ENCODE assay signal across 27 mouse cellular contexts in the genomic region with DNA sequence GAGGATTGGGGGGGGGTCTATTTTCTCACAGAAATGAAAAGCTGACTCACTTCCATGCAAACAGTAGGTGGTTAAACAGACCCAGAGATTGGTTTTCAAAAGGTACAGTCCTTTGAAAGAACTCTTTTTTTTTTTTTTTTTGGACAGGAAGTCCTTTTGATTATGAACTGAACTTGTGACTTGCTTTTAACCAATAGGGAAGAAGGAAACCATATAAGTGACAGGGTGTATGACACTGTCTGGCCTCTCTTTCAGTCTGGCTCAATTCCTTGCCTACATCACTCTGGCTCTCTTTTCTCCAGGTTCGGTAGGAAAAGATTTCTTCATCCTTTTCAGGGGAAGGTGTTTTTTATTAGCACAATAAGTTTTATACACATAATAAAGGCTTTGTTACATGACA. TPM values are rescaled to one million over a fixed set of nuclear protein-coding genes. Genes with fewer than 3 reads are reported as not detected.
A peak's percentile ranks its signal among the peaks of the same experiment; 100 is the strongest.
DNase-seq lines count a peak whose midpoint lies in the region; ATAC-seq and TF ChIP-seq lines count a peak whose summit lies in the region.
"Had no signal": no experiment of that assay in that cellular context is flagged by ENCODE, and none has a peak within 500 bp of the region (broad histone marks: within the 10 kb centered on the region; RNA-seq: fewer than 3 reads in every experiment).

No protein-coding gene starts in this region.

- TF ChIP-seq CTCF in CH12.LX (conservative IDR thresholded peaks at IDR 0.05 in 1 of 2, IDR thresholded peaks at IDR 0.05 in 1 of 2; ENCODE audit: low read depth in 2 of 2, low read length in 2 of 2) = no peak
- no peak for TF ChIP-seq CTCF in heart, adult 2 months (IDR thresholded peaks at IDR 0.05)

- dilution Hi-C loops in CH12.LX (cut with MboI; ENCODE audit: extremely low pct_ligation_motif_present, extremely low pct_unique_long_range_greater_than_20kb, low sequenced_read_pairs) = no loop called here

- peak; percentile 5 for DNase-seq in CD4-positive, CD25-positive, alpha-beta regulatory T cell, adult 2 months (ENCODE audit: low read depth, low spot score)
- no peak for DNase-seq in CH12.LX (ENCODE audit: extremely low read depth)
- DNase-seq in right cerebral cortex, postnatal 10 days (ENCODE audit: low spot score in 2 of 2) = no peak
- DNase-seq in heart, adult 2 months = no peak
- DNase-seq: adrenal gland, adult 2 months; adrenal gland, postnatal 14 days; cerebellum, adult 11 months; cerebellum, adult 8-10 months; cerebellum, postnatal 10 days; cerebellum, postnatal 36 days; embryo, embryonic 11 days; gastrocnemius, postnatal 25 days; heart, adult 18-20 months; heart, postnatal 14 days; heart, postnatal 4 days had no signal

- no peak overlapping the region for H3K4me3 ChIP-seq in CH12.LX (replicated peaks in 1 of 3; ENCODE audit: low read depth in 2 of 3, low read length in 2 of 3, poor library complexity in 1 of 3)
- H3K4me3 ChIP-seq in hindbrain, embryonic 13.5 days = no peak overlapping the region
- no peak overlapping the region for H3K4me3 ChIP-seq in heart, adult 2 months
- H3K4me3 ChIP-seq: embryonic facial prominence, embryonic 10.5 days; embryonic facial prominence, embryonic 13.5 days; erythroblast, embryonic 14.5 days; forebrain, embryonic 12.5 days; forebrain, embryonic 15.5 days; heart, embryonic 10.5 days; heart, embryonic 13.5 days; hindbrain, embryonic 15.5 days had no signal

- ATAC-seq in inflammation-experienced regulatory T-cells, adult 6 months = peak; percentile 43
- ATAC-seq in hindbrain, embryonic 13.5 days (ENCODE audit: low FRiP score) = no peak
- ATAC-seq: forebrain, embryonic 15.5 days; intestine, postnatal 0 days; Patski had no signal

- no peak overlapping the region for H3K27ac ChIP-seq in CH12.LX (ENCODE audit: insufficient read depth, low read depth)
- no peak overlapping the region for H3K27ac ChIP-seq in hindbrain, embryonic 13.5 days
- H3K27ac ChIP-seq in heart, adult 2 months = no peak overlapping the region
- H3K27ac ChIP-seq: embryonic facial prominence, embryonic 10.5 days; embryonic facial prominence, embryonic 13.5 days; forebrain, embryonic 12.5 days; forebrain, embryonic 15.5 days; heart, embryonic 10.5 days; heart, embryonic 13.5 days; hindbrain, embryonic 15.5 days had no signal

- intact Hi-C loops in heart, adult 2 months (cut with DNase I) = no loop called here

- 92% methylated on average over 1 of the region's 1 CpGs for WGBS in hindbrain, embryonic 13.5 days
- WGBS in heart, adult 2 months = 60% methylated on average over 1 of the region's 1 CpGs

- TF ChIP-seq POLR2A in CH12.LX (IDR thresholded peaks at IDR 0.05; ENCODE audit: low read depth, low read length) = no peak
- no peak for TF ChIP-seq POLR2A in heart, adult 2 months (IDR thresholded peaks at IDR 0.05; ENCODE audit: insufficient read depth, low read depth, low read length)

- H3K9me3 ChIP-seq in CH12.LX (replicated peaks; ENCODE audit: low read length) = no peaks in the 10 kb centered on the region
- no peaks in the 10 kb centered on the region for H3K9me3 ChIP-seq in hindbrain, embryonic 13.5 days
- H3K9me3 ChIP-seq: embryonic facial prominence, embryonic 10.5 days; embryonic facial prominence, embryonic 13.5 days; forebrain, embryonic 12.5 days; forebrain, embryonic 15.5 days; heart, embryonic 10.5 days; heart, embryonic 13.5 days; hindbrain, embryonic 15.5 days had no signal

- peaks cover 0 to 4% of the 10 kb centered on the region in 2 experiments; a peak in 2 of 4 replicates for H3K4me1 ChIP-seq in CH12.LX (ENCODE audit: control insufficient read depth in 1 of 2, insufficient read depth in 2 of 2)
- no peaks in the 10 kb centered on the region for H3K4me1 ChIP-seq in hindbrain, embryonic 13.5 days (replicated peaks)
- no peaks in the 10 kb centered on the region for H3K4me1 ChIP-seq in heart, adult 2 months (ENCODE audit: control insufficient read depth, insufficient read depth, low read length)
- H3K4me1 ChIP-seq: forebrain, embryonic 12.5 days; forebrain, embryonic 15.5 days; hindbrain, embryonic 15.5 days had no signal

- in situ Hi-C loops in CH12.LX (cut with MboI; ENCODE audit: low pct_ligation_motif_present, low pct_unique_long_range_greater_than_20kb, low sequenced_read_pairs) = loop anchor here (10.0 kb wide), 1 partner anchor 104 kb away; no protein-coding TSS in a partner anchor

- no peak overlapping the region for H3K9ac ChIP-seq in CH12.LX (ENCODE audit: insufficient read depth, low read depth)
- no peak overlapping the region for H3K9ac ChIP-seq in hindbrain, embryonic 13.5 days
- H3K9ac ChIP-seq in heart, adult 2 months (ENCODE audit: low read depth, low read length) = no peak overlapping the region
- H3K9ac ChIP-seq: embryonic facial prominence, embryonic 13.5 days; forebrain, embryonic 12.5 days; forebrain, embryonic 15.5 days; heart, embryonic 13.5 days; hindbrain, embryonic 15.5 days had no signal

- H3K36me3 ChIP-seq in CH12.LX (replicated peaks in 1 of 2; ENCODE audit: control insufficient read depth in 1 of 2, insufficient read depth in 1 of 2, low read length in 1 of 2) = no peaks in the 10 kb centered on the region
- no peaks in the 10 kb centered on the region for H3K36me3 ChIP-seq in hindbrain, embryonic 13.5 days
- no peaks in the 10 kb centered on the region for H3K36me3 ChIP-seq in heart, adult 2 months (ENCODE audit: control insufficient read depth, insufficient read depth, low read length)
- H3K36me3 ChIP-seq: embryonic facial prominence, embryonic 10.5 days; embryonic facial prominence, embryonic 13.5 days; forebrain, embryonic 12.5 days; forebrain, embryonic 15.5 days; heart, embryonic 10.5 days; heart, embryonic 13.5 days; hindbrain, embryonic 15.5 days had no signal

- no peaks in the 10 kb centered on the region for H3K27me3 ChIP-seq in CH12.LX (replicated peaks)
- no peaks in the 10 kb centered on the region for H3K27me3 ChIP-seq in hindbrain, embryonic 13.5 days
- H3K27me3 ChIP-seq in heart, adult 2 months (ENCODE audit: control insufficient read depth, insufficient read depth, low read length) = no peaks in the 10 kb centered on the region
- H3K27me3 ChIP-seq: embryonic facial prominence, embryonic 13.5 days; forebrain, embryonic 12.5 days; forebrain, embryonic 15.5 days; heart, embryonic 13.5 days; hindbrain, embryonic 15.5 days; Patski had no signal

- no peak overlapping the region for H3K4me2 ChIP-seq in CH12.LX (ENCODE audit: insufficient read depth, low read depth, poor library complexity, severe bottlenecking)
- H3K4me2 ChIP-seq in hindbrain, embryonic 13.5 days = no peak overlapping the region
- H3K4me2 ChIP-seq: embryonic facial prominence, embryonic 13.5 days; forebrain, embryonic 12.5 days; forebrain, embryonic 15.5 days; heart, embryonic 13.5 days; hindbrain, embryonic 15.5 days had no signal

- TF ChIP-seq RAD21 in CH12.LX (IDR thresholded peaks at IDR 0.05; ENCODE audit: low read depth, low read length) = no peak

- TF ChIP-seq EP300 in CH12.LX (IDR thresholded peaks at IDR 0.05; ENCODE audit: low read length) = no peak
- TF ChIP-seq EP300 in heart, adult 2 months (IDR thresholded peaks at IDR 0.05; ENCODE audit: insufficient read depth, low read depth, low read length) = no peak

- H3K79me2 ChIP-seq in CH12.LX (replicated peaks; ENCODE audit: control insufficient read depth, extremely low read depth, insufficient read depth, poor library complexity, severe bottlenecking) = no peaks in the 10 kb centered on the region
- no peaks in the 10 kb centered on the region for H3K79me2 ChIP-seq in heart, adult 2 months (replicated peaks; ENCODE audit: control insufficient read depth, insufficient read depth, low read length)

TF ChIP-seq in CH12.LX, 34 proteins besides CTCF, POLR2A, EP300 and RAD21:
- TF ChIP-seq SIN3A (IDR thresholded peaks at IDR 0.05; ENCODE audit: low read length) = no peak
- TF ChIP-seq MAX (IDR thresholded peaks at IDR 0.05; ENCODE audit: low read length) = no peak
- no peak for TF ChIP-seq ZKSCAN1 (IDR thresholded peaks at IDR 0.05; ENCODE audit: borderline replicate concordance, low read depth, low read length)
- TF ChIP-seq TCF12 (IDR thresholded peaks at IDR 0.05; ENCODE audit: low read depth, low read length) = no peak
- peak; percentile 45; the same call in 1 of the 2 replicates for TF ChIP-seq ZNF384 (IDR thresholded peaks at IDR 0.05; ENCODE audit: low read depth, low read length)
- no peak for TF ChIP-seq CHD1 (IDR thresholded peaks at IDR 0.05; ENCODE audit: low read depth, low read length)
- no peak for TF ChIP-seq GABPA (IDR thresholded peaks at IDR 0.05; ENCODE audit: insufficient replicate concordance, low read depth, low read length)

RNA-seq across cellular contexts. Expression of a gene that starts 36.5 kb away (rescaled TPM):
- total RNA-seq in CH12.LX (2012; rRNA removed) (14.6 and 17.8 TPM in 2 replicates), CH12.LX (2014; rRNA removed) (38.2 and 38.5 TPM in 2 replicates)
- polyA plus RNA-seq in CH12.LX (2012; ENCODE audit: insufficient read length, low read depth) = 17.9 and 21.7 TPM in 2 replicates
- 1 to 10 TPM; 3.5 to 7.3 (median 5.0) TPM for polyA plus RNA-seq in inflammation-experienced regulatory T-cells, adult 6 months (2017; shearing (Covaris generic))
- polyA plus RNA-seq in hindbrain, embryonic 13.5 days (2015; fragmentation: Nextera tagmentation; extraction: Ambion mirVana) = 0.91 and 1.4 TPM in 2 replicates
- 1 to 10 TPM; 2.0 to 2.2 TPM for total RNA-seq in heart, adult 2 months (2021)
- 0.92 and 1.4 TPM in 2 replicates for polyA plus RNA-seq in heart, adult 2 months (2012; rRNA removed)
